Mouse (Mus musculus) right cerebral cortex, postnatal 10 days (tissue): ENCODE data around the gene Gmcl1.
A peak's percentile ranks its signal among the peaks of the same experiment; 100 is the strongest.

Experiments
- DNase-seq, 2 experiments: peaks; one replicate each; pipeline ENCODE4 v3.0.0; 2021; ENCODE audit warnings: low spot score in 2 of 2

Gene Gmcl1

GRCm38 (mm10) chr6:86736313-86736712, 3.1 kb upstream of the Gmcl1 start:
- no peak for DNase-seq

- DNase-seq = peak; percentile 63 to 70
Measured at GRCm38 (mm10) chr6:86732276-86733173, 658 bp downstream of the Gmcl1 start.

GRCm38 (mm10) chr6:86728711-86729110, 4.5 kb downstream of the Gmcl1 start:
- no peak for DNase-seq

GRCm38 (mm10) chr6:86721977-86722376, 11.2 kb downstream of the Gmcl1 start:
- DNase-seq = no peak

GRCm38 (mm10) chr6:86708072-86708774, 25.0 kb downstream of the Gmcl1 start:
- DNase-seq = no peak

- no peak for DNase-seq
Measured at GRCm38 (mm10) chr6:86702577-86702976, 30.6 kb downstream of the Gmcl1 start.

GRCm38 (mm10) chr6:86697903-86698302, 35.3 kb downstream of the Gmcl1 start:
- DNase-seq = no peak

GRCm38 (mm10) chr6:86696213-86696612, 37.0 kb downstream of the Gmcl1 start:
- no peak for DNase-seq

- DNase-seq = peak in 1 of 2 experiments; percentile 33
Measured at GRCm38 (mm10) chr6:86694465-86694864, 38.7 kb downstream of the Gmcl1 start.

- no peak for DNase-seq
Measured at GRCm38 (mm10) chr6:86689671-86690070, 43.5 kb downstream of the Gmcl1 start.

- no peak for DNase-seq
Measured at GRCm38 (mm10) chr6:86686971-86687370, 46.2 kb downstream of the Gmcl1 start.

GRCm38 (mm10) chr6:86684655-86685011, 48.5 kb downstream of the Gmcl1 start:
- DNase-seq = no peak

- DNase-seq = peak; percentile 90 to 94
Measured at GRCm38 (mm10) chr6:86683872-86684654, 49.1 kb downstream of the Gmcl1 start, which contains the start of gene Snrnp27. Gene Snrnp27 (minus strand): TSS chr6:86684522.

- DNase-seq = no peak
Measured at GRCm38 (mm10) chr6:86681289-86681688, 51.9 kb downstream of the Gmcl1 start.

GRCm38 (mm10) chr6:86678341-86678740, 54.8 kb downstream of the Gmcl1 start:
- DNase-seq = no peak

GRCm38 (mm10) chr6:86670873-86671272, 62.3 kb downstream of the Gmcl1 start:
- DNase-seq = peak; percentile 74 to 80

GRCm38 (mm10) chr6:86669240-86669727, 63.9 kb downstream of the Gmcl1 start:
- DNase-seq = peak; percentile 100

GRCm38 (mm10) chr6:86668580-86669239, 64.5 kb downstream of the Gmcl1 start, which contains the start of gene Mxd1:
Gene Mxd1 (minus strand): TSS chr6:86669161.
- DNase-seq = peak; percentile 47 to 57

GRCm38 (mm10) chr6:86667061-86667460, 66.1 kb downstream of the Gmcl1 start:
- DNase-seq = no peak

- no peak for DNase-seq
Measured at GRCm38 (mm10) chr6:86665560-86666307, 67.4 kb downstream of the Gmcl1 start.
